Mouse (Mus musculus) neural tube, embryonic 15.5 days (tissue): ENCODE measurements around the gene Sppl3. TPM values are rescaled to one million over a fixed set of nuclear protein-coding genes. Genes with fewer than 3 reads are reported as not detected.

Experiments used
- ATAC-seq: fragments of 200-750 bp; cut with Nextera tagmentation; 2 replicates; pipeline ENCODE4 v1.8.0; 2017; ENCODE audit warnings: mild to moderate bottlenecking, moderate TSS enrichment, moderate library complexity; ENCODE audit not compliant: low FRiP score
- H3K27ac ChIP-seq: fragments of 300-500 bp; sonication (generic); replicated peaks from 2 replicates; pipeline ENCODE4 v1.5.1; 2015; ENCODE audit warnings: mild to moderate bottlenecking, inconsistent platforms
- H3K27me3 ChIP-seq: fragments of 300-500 bp; sonication (generic); replicated peaks from 2 replicates; pipeline ENCODE4 v1.6.1; 2015; ENCODE audit warnings: inconsistent platforms
- H3K36me3 ChIP-seq: fragments of 300-500 bp; sonication (generic); 2 replicates; pipeline ENCODE4 v1.6.1; 2015; ENCODE audit warnings: inconsistent platforms
- H3K4me1 ChIP-seq: fragments of 300-500 bp; sonication (generic); 2 replicates; pipeline ENCODE4 v1.6.1; 2015; ENCODE audit warnings: inconsistent platforms
- H3K4me2 ChIP-seq: fragments of 300-500 bp; sonication (generic); 2 replicates; pipeline ENCODE4 v1.6.1; 2015; ENCODE audit warnings: inconsistent platforms, mild to moderate bottlenecking, moderate library complexity
- H3K4me3 ChIP-seq: fragments of 300-500 bp; sonication (generic); replicated peaks from 2 replicates; pipeline ENCODE4 v1.5.1; 2015; ENCODE audit warnings: mild to moderate bottlenecking, inconsistent platforms
- H3K9ac ChIP-seq: fragments of 300-500 bp; sonication (generic); replicated peaks from 2 replicates; pipeline ENCODE4 v1.6.1; 2015; ENCODE audit warnings: mild to moderate bottlenecking, inconsistent platforms
- H3K9me3 ChIP-seq: fragments of 300-500 bp; sonication (generic); replicated peaks from 2 replicates; pipeline ENCODE4 v1.6.1; 2016; ENCODE audit warnings: inconsistent platforms
- WGBS: fragments of 180-500 bp; shearing (Covaris S2); methylation state at CpG from one replicate; pipeline ENCODE4 v1.1.7; 2015; ENCODE audit warnings: mixed read lengths; 5-methylcytosine and 5-hydroxymethylcytosine counted together
- polyA plus RNA-seq: library from polyadenylated mRNA; unstranded; fragments of >200 nt; fragmentation: Nextera tagmentation; extraction: Ambion mirVana; gene quantifications from 2 replicates; pipeline ENCODE4 v1.2.1, GENCODE M21; 2015

Sppl3 gene
- polyA plus RNA-seq, 1 experiment from 2014 or later: 30.9 TPM

GRCm38 (mm10) chr5:115049692-115050091 lies 38.8 kb downstream of the Sppl3 start:
- Histone ChIP-seq H3K9me3 (no peaks in the 10 kb centered on the region), H3K4me1 (peaks cover 25% of the 10 kb centered on the region), H3K27me3 (no peaks in the 10 kb centered on the region), H3K36me3 (no peaks in the 10 kb centered on the region), H3K9ac (no peak overlapping the region), H3K27ac (no peak overlapping the region), H3K4me3 (no peak overlapping the region), H3K4me2 (no peak overlapping the region)
- ATAC-seq: no peak
- WGBS: 78% methylated on average over 6 of the region's 6 CpGs

GRCm38 (mm10) chr5:115050776-115051175 lies 39.8 kb downstream of the Sppl3 start:
- Histone ChIP-seq H3K4me2 (no peak overlapping the region), H3K27me3 (no peaks in the 10 kb centered on the region), H3K27ac (no peak overlapping the region), H3K4me1 (peaks cover 31% of the 10 kb centered on the region), H3K9ac (no peak overlapping the region), H3K9me3 (no peaks in the 10 kb centered on the region), H3K4me3 (no peak overlapping the region), H3K36me3 (no peaks in the 10 kb centered on the region)
- 88% methylated on average over 6 of the region's 6 CpGs for WGBS
- no peak for ATAC-seq

- Histone ChIP-seq H3K36me3 (no peaks in the 10 kb centered on the region), H3K27ac (peak overlapping the region; percentile 23; the same call in 1 of the 2 replicates)
Measured at GRCm38 (mm10) chr5:115052546-115052945, 41.6 kb downstream of the Sppl3 start.

GRCm38 (mm10) chr5:115053791-115054396 lies 43.0 kb downstream of the Sppl3 start:
- Histone ChIP-seq H3K9me3 (no peaks in the 10 kb centered on the region), H3K9ac (no peak overlapping the region), H3K27ac (no peak overlapping the region), H3K4me2 (no peak overlapping the region), H3K4me1 (peaks cover 34% of the 10 kb centered on the region), H3K36me3 (no peaks in the 10 kb centered on the region), H3K4me3 (no peak overlapping the region), H3K27me3 (no peaks in the 10 kb centered on the region)
- ATAC-seq: no peak
- WGBS: 61% methylated on average over 22 of the region's 22 CpGs

More at GRCm38 (mm10) chr5:115052546-115052945, 41.6 kb downstream of the Sppl3 start:
- ATAC-seq: no peak; the same call in 1 of the 2 replicates
- Histone ChIP-seq H3K27me3 (no peaks in the 10 kb centered on the region), H3K9ac (no peak overlapping the region), H3K4me2 (no peak overlapping the region), H3K9me3 (no peaks in the 10 kb centered on the region), H3K4me3 (no peak overlapping the region), H3K4me1 (peaks cover 31% of the 10 kb centered on the region)
- 72% methylated on average over 8 of the region's 8 CpGs for WGBS

- no peaks in the 10 kb centered on the region for H3K27me3 ChIP-seq
- no peak for ATAC-seq
- no peak overlapping the region for H3K4me2 ChIP-seq
- no peak overlapping the region for H3K27ac ChIP-seq
- 81% methylated on average over 6 of the region's 6 CpGs for WGBS
- no peaks in the 10 kb centered on the region for H3K9me3 ChIP-seq
- H3K9ac ChIP-seq: no peak overlapping the region
- no peaks in the 10 kb centered on the region for H3K36me3 ChIP-seq
- no peak overlapping the region for H3K4me3 ChIP-seq
- H3K4me1 ChIP-seq: peaks cover 34% of the 10 kb centered on the region
Measured at GRCm38 (mm10) chr5:115055418-115055817, 44.5 kb downstream of the Sppl3 start.

GRCm38 (mm10) chr5:115057153-115057552 lies 46.2 kb downstream of the Sppl3 start:
- no peak for ATAC-seq
- Histone ChIP-seq H3K9me3 (no peaks in the 10 kb centered on the region), H3K9ac (no peak overlapping the region), H3K27me3 (no peaks in the 10 kb centered on the region), H3K36me3 (no peaks in the 10 kb centered on the region), H3K4me3 (no peak overlapping the region), H3K4me2 (no peak overlapping the region), H3K27ac (no peak overlapping the region), H3K4me1 (peaks cover 28% of the 10 kb centered on the region)
- WGBS: 98% methylated on average over 4 of the region's 4 CpGs

GRCm38 (mm10) chr5:115058584-115059297 lies 47.8 kb downstream of the Sppl3 start:
- Histone ChIP-seq H3K36me3 (peaks cover 5% of the 10 kb centered on the region; the same call in 1 of the 2 replicates), H3K9ac (no peak overlapping the region), H3K4me1 (peaks cover 17% of the 10 kb centered on the region), H3K27ac (no peak overlapping the region), H3K4me2 (no peak overlapping the region), H3K9me3 (no peaks in the 10 kb centered on the region), H3K4me3 (no peak overlapping the region), H3K27me3 (no peaks in the 10 kb centered on the region)
- no peak for ATAC-seq
- WGBS: 87% methylated on average over 7 of the region's 7 CpGs

GRCm38 (mm10) chr5:115060067-115060695 lies 49.2 kb downstream of the Sppl3 start:
- no peak for ATAC-seq
- peaks cover 10% of the 10 kb centered on the region; the same call in 1 of the 2 replicates for H3K4me1 ChIP-seq
- no peak overlapping the region for H3K27ac ChIP-seq
- no peaks in the 10 kb centered on the region for H3K27me3 ChIP-seq
- 88% methylated on average over 8 of the region's 8 CpGs for WGBS
- peaks cover 5% of the 10 kb centered on the region; the same call in 1 of the 2 replicates for H3K36me3 ChIP-seq
- H3K4me3 ChIP-seq: no peak overlapping the region
- no peak overlapping the region for H3K4me2 ChIP-seq
- H3K9me3 ChIP-seq: no peaks in the 10 kb centered on the region
- H3K9ac ChIP-seq: no peak overlapping the region

- Histone ChIP-seq H3K9ac (no peak overlapping the region), H3K4me3 (no peak overlapping the region), H3K4me2 (no peak overlapping the region), H3K9me3 (no peaks in the 10 kb centered on the region), H3K27ac (no peak overlapping the region), H3K36me3 (peaks cover 5% of the 10 kb centered on the region; the same call in 1 of the 2 replicates), H3K27me3 (no peaks in the 10 kb centered on the region), H3K4me1 (peaks cover 8% of the 10 kb centered on the region; the same call in 1 of the 2 replicates)
- WGBS: 93% methylated on average over 3 of the region's 3 CpGs
- no peak for ATAC-seq
Measured at GRCm38 (mm10) chr5:115060977-115061376, 50.0 kb downstream of the Sppl3 start.

- Histone ChIP-seq H3K27ac (no peak overlapping the region), H3K9ac (no peak overlapping the region), H3K4me2 (no peak overlapping the region), H3K4me3 (no peak overlapping the region), H3K4me1 (peaks cover 8% of the 10 kb centered on the region; the same call in 1 of the 2 replicates), H3K36me3 (peaks cover 5% of the 10 kb centered on the region; the same call in 1 of the 2 replicates), H3K9me3 (no peaks in the 10 kb centered on the region), H3K27me3 (no peaks in the 10 kb centered on the region)
- no peak for ATAC-seq
- WGBS: 50% methylated on average over 1 of the region's 1 CpGs
Measured at GRCm38 (mm10) chr5:115062566-115062965, 51.6 kb downstream of the Sppl3 start.

- Histone ChIP-seq H3K9ac (no peak overlapping the region), H3K4me1 (peaks cover 6% of the 10 kb centered on the region; the same call in 1 of the 2 replicates), H3K4me3 (no peak overlapping the region), H3K27me3 (no peaks in the 10 kb centered on the region), H3K9me3 (no peaks in the 10 kb centered on the region), H3K4me2 (no peak overlapping the region), H3K36me3 (peaks cover 5% of the 10 kb centered on the region; the same call in 1 of the 2 replicates), H3K27ac (no peak overlapping the region)
- ATAC-seq: no peak
- WGBS: 86% methylated on average over 7 of the region's 7 CpGs
Measured at GRCm38 (mm10) chr5:115063391-115063790, 52.5 kb downstream of the Sppl3 start.
